Mouse (Mus musculus): Measurements from ENCODE around the gene Rab1b. TPM values are rescaled to one million over a fixed set of nuclear protein-coding genes. Genes with fewer than 3 reads are reported as not detected.
A peak's percentile ranks its signal among the peaks of the same experiment; 100 is the strongest.

The Rab1b gene
- polyA plus RNA-seq, 1 experiment, result 246 TPM

- peak; percentile 21 for DNase-seq
- no peaks in the 10 kb centered on the region; the same call in 1 of the 2 replicates for H3K4me1 ChIP-seq (ENCODE audit: control insufficient read depth, insufficient read depth, low read length)
- 22% methylated on average over 15 of the region's 15 CpGs for WGBS
- H3K4me3 ChIP-seq (ENCODE audit: insufficient read depth, low read depth, low read length), result peak overlapping the region; percentile 6; the same call in 1 of the 2 replicates
- no peaks in the 10 kb centered on the region for H3K36me3 ChIP-seq (ENCODE audit: control insufficient read depth, insufficient read depth, low read length)
- TF ChIP-seq POLR2A (IDR thresholded peaks at IDR 0.05; ENCODE audit: low read depth, low read length), result no peak
- no peak for TF ChIP-seq CTCF (conservative IDR thresholded peaks at IDR 0.05; ENCODE audit: insufficient read depth, insufficient read length, low read depth, low read length)
- H3K27ac ChIP-seq (ENCODE audit: insufficient read depth, low read depth, low read length), result peak overlapping the region; percentile 9; the same call in 1 of the 2 replicates
- H3K27me3 ChIP-seq (replicated peaks; ENCODE audit: control insufficient read depth, insufficient read depth, low read length), result no peaks in the 10 kb centered on the region
Observed at GRCm38 (mm10) chr19:5067040-5067799, 39.7 kb downstream of the Rab1b start.

GRCm38 (mm10) chr19:5065104-5065503, 41.8 kb downstream of the Rab1b start:
- Histone ChIP-seq H3K36me3 (ENCODE audit: control insufficient read depth, insufficient read depth, low read length) (no peaks in the 10 kb centered on the region), H3K4me3 (ENCODE audit: insufficient read depth, low read depth, low read length) (no peak overlapping the region), H3K27ac (ENCODE audit: insufficient read depth, low read depth, low read length) (no peak overlapping the region), H3K27me3 (replicated peaks; ENCODE audit: control insufficient read depth, insufficient read depth, low read length) (no peaks in the 10 kb centered on the region), H3K4me1 (ENCODE audit: control insufficient read depth, insufficient read depth, low read length) (no peaks in the 10 kb centered on the region; the same call in 1 of the 2 replicates)
- 47% methylated on average over 7 of the region's 7 CpGs for WGBS
- no peak for TF ChIP-seq CTCF (conservative IDR thresholded peaks at IDR 0.05; ENCODE audit: insufficient read depth, insufficient read length, low read depth, low read length)
- no peak for TF ChIP-seq POLR2A (IDR thresholded peaks at IDR 0.05; ENCODE audit: low read depth, low read length)
- no peak for DNase-seq

DNA sequence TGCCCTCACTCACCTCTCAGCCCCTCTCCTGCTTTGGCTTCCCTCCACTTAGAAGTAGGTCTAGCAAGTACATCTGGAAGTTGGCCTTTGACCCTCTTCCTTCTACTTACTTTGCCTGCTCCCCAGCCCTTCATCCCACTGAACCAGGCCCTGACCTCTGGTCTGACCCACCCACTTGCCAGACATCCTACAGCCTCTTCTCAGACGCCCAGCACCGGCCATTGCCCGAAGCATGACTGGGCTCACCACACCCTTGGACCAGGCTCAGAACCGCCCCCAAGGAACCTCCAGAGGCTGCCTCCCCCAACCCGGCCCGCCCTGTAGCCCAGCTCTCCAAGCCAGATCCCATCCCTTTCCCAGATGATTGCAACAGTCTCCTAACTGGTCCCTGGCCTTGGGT, 44.4 kb downstream of the Rab1b start:
- Histone ChIP-seq H3K4me3 (ENCODE audit: insufficient read depth, low read depth, low read length) (no peak overlapping the region), H3K27ac (ENCODE audit: insufficient read depth, low read depth, low read length) (no peak overlapping the region), H3K36me3 (ENCODE audit: control insufficient read depth, insufficient read depth, low read length) (no peaks in the 10 kb centered on the region), H3K27me3 (replicated peaks; ENCODE audit: control insufficient read depth, insufficient read depth, low read length) (no peaks in the 10 kb centered on the region), H3K4me1 (ENCODE audit: control insufficient read depth, insufficient read depth, low read length) (no peaks in the 10 kb centered on the region; the same call in 1 of the 2 replicates)
- no peak for DNase-seq
- 64% methylated on average over 6 of the region's 6 CpGs for WGBS
- no peak for TF ChIP-seq POLR2A (IDR thresholded peaks at IDR 0.05; ENCODE audit: low read depth, low read length)
- TF ChIP-seq CTCF (conservative IDR thresholded peaks at IDR 0.05; ENCODE audit: insufficient read depth, insufficient read length, low read depth, low read length), result no peak

DNA sequence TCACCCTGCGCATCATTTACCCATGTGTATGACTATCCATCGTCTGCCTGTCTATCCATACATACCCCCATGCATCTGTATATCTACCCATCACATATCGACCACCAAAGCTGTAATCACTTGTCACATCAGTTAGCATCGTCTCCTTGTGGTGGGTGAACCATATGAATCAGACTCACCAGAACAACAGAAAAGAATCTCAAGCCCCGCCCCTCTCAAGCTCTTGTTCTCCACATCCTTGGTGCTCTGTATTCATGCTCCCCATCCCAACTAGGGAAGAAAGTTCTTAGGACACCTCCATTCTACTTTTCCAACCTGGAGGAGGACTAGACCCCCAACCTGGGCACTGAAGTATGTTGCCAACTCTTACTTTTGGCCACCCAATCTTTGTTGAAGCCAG, 44.8 kb downstream of the Rab1b start:
- H3K4me1 ChIP-seq (ENCODE audit: control insufficient read depth, insufficient read depth, low read length), result no peaks in the 10 kb centered on the region; the same call in 1 of the 2 replicates
- H3K27me3 ChIP-seq (replicated peaks; ENCODE audit: control insufficient read depth, insufficient read depth, low read length), result no peaks in the 10 kb centered on the region
- no peak for DNase-seq
- no peak overlapping the region for H3K4me3 ChIP-seq (ENCODE audit: insufficient read depth, low read depth, low read length)
- no peak overlapping the region for H3K27ac ChIP-seq (ENCODE audit: insufficient read depth, low read depth, low read length)
- H3K36me3 ChIP-seq (ENCODE audit: control insufficient read depth, insufficient read depth, low read length), result no peaks in the 10 kb centered on the region
- WGBS, result 88% methylated on average over 5 of the region's 5 CpGs
- no peak for TF ChIP-seq POLR2A (IDR thresholded peaks at IDR 0.05; ENCODE audit: low read depth, low read length)
- no peak for TF ChIP-seq CTCF (conservative IDR thresholded peaks at IDR 0.05; ENCODE audit: insufficient read depth, insufficient read length, low read depth, low read length)

- no peaks in the 10 kb centered on the region for H3K36me3 ChIP-seq (ENCODE audit: control insufficient read depth, insufficient read depth, low read length)
- 55% methylated on average over 5 of the region's 5 CpGs for WGBS
- no peaks in the 10 kb centered on the region for H3K27me3 ChIP-seq (replicated peaks; ENCODE audit: control insufficient read depth, insufficient read depth, low read length)
- TF ChIP-seq POLR2A (IDR thresholded peaks at IDR 0.05; ENCODE audit: low read depth, low read length) (no peak), CTCF (conservative IDR thresholded peaks at IDR 0.05; ENCODE audit: insufficient read depth, insufficient read length, low read depth, low read length) (no peak)
- H3K4me3 ChIP-seq (ENCODE audit: insufficient read depth, low read depth, low read length), result no peak overlapping the region
- no peak overlapping the region for H3K27ac ChIP-seq (ENCODE audit: insufficient read depth, low read depth, low read length)
- no peaks in the 10 kb centered on the region for H3K4me1 ChIP-seq (ENCODE audit: control insufficient read depth, insufficient read depth, low read length)
- DNase-seq, result no peak
Observed at GRCm38 (mm10) chr19:5060365-5061330, 46.2 kb downstream of the Rab1b start.

DNA sequence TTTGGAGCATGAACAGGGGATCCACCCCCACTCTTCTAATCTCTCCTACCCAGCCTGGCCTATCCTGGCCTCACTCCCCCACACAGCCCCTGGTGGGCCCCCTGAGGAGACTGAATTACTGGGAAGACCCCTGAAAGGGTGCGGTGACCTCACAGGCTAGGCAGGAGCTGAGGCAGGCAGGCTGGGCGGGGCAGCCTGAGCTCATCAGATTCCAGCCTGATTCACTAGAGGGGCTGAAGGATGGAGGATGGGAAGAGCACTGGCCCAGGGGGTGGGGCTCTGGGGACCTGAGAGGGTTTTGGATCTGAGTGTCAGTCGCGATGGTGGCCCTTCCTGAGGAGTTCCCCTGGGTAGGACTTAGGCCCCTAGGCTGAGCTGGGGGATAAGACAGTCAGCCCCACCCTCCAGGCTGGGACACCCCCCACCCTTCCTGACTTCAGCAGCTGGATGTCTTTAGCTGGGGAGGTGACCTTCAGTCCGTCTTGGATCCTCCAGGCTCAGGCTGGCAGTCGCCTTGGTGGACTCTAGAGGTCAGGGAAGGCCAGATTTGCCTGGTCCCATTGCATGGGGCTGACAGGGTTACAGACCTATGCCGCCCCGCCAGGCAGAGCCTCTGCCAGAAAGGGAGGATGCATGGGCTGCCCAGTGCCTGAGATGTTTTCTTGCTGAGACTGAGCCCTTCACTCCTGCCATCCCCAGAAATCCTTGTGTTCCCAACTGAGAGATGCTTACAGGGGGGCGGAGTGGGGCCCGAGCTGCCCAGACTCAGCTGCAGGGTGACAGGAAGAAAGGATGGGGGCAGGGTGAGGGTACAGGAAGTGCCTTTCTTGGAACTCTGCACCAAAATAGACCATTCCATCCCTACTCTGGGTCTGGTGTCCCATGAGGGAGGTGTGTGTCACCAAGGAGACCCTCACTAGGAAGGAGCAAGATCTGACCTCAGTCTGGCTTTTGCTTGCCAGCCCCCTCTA, 47.8 kb downstream of the Rab1b start:
- no peak for TF ChIP-seq POLR2A (IDR thresholded peaks at IDR 0.05; ENCODE audit: low read depth, low read length)
- TF ChIP-seq CTCF (conservative IDR thresholded peaks at IDR 0.05; ENCODE audit: insufficient read depth, insufficient read length, low read depth, low read length), result no peak
- peak overlapping the region; percentile 14; the same call in 1 of the 2 replicates for H3K27ac ChIP-seq (ENCODE audit: insufficient read depth, low read depth, low read length)
- no peaks in the 10 kb centered on the region for H3K27me3 ChIP-seq (replicated peaks; ENCODE audit: control insufficient read depth, insufficient read depth, low read length)
- DNase-seq, result peak; percentile 41
- H3K4me1 ChIP-seq (ENCODE audit: control insufficient read depth, insufficient read depth, low read length), result no peaks in the 10 kb centered on the region
- H3K4me3 ChIP-seq (ENCODE audit: insufficient read depth, low read depth, low read length), result no peak overlapping the region
- 26% methylated on average over 10 of the region's 10 CpGs for WGBS
- no peaks in the 10 kb centered on the region for H3K36me3 ChIP-seq (ENCODE audit: control insufficient read depth, insufficient read depth, low read length)

Data from kidney, adult 2 months (tissue).